7 mouse cellular contexts compared by ENCODE assay signal in genomic region chr13:23622861-23623450, GRCm38 (mm10). TPM values are rescaled to one million over a fixed set of nuclear protein-coding genes. Genes with fewer than 3 reads are reported as not detected.
DNase-seq lines count a peak whose midpoint lies in the region; ATAC-seq and TF ChIP-seq lines count a peak whose summit lies in the region.

No protein-coding gene starts in this region.

- no peaks in the 10 kb centered on the region for H3K9me3 ChIP-seq in E14TG2a.4 (ENCODE audit: low read length)
- H3K9me3 ChIP-seq in embryonic facial prominence, embryonic 13.5 days = no peaks in the 10 kb centered on the region
- no peaks in the 10 kb centered on the region for H3K9me3 ChIP-seq in hindbrain, embryonic 13.5 days
- H3K9me3 ChIP-seq in liver, embryonic 15.5 days (replicated peaks) = no peaks in the 10 kb centered on the region

- TF ChIP-seq CTCF in E14TG2a.4 (conservative IDR thresholded peaks at IDR 0.05; ENCODE audit: low read length) = no peak

- peak overlapping the region; percentile 91 for H3K4me2 ChIP-seq in embryonic facial prominence, embryonic 13.5 days
- H3K4me2 ChIP-seq in hindbrain, embryonic 13.5 days = peak overlapping the region; percentile 99
- peak overlapping the region; percentile 79 for H3K4me2 ChIP-seq in liver, embryonic 15.5 days

- H3K4me3 ChIP-seq in E14TG2a.4 (replicated peaks; ENCODE audit: low read length) = peak overlapping the region; percentile 82
- peak overlapping the region; percentile 70 for H3K4me3 ChIP-seq in embryonic facial prominence, embryonic 13.5 days
- H3K4me3 ChIP-seq in hindbrain, embryonic 13.5 days = peak overlapping the region; percentile 63
- H3K4me3 ChIP-seq in liver, embryonic 15.5 days (replicated peaks) = peak overlapping the region; percentile 64

- DNase-seq in 416B (ENCODE audit: low read depth) = peak; percentile 70
- peak; percentile 27 for DNase-seq in splenic B cell, adult 2 months (ENCODE audit: low read depth, low spot score)
- no peak for DNase-seq in ovary, postnatal 14 days (ENCODE audit: low spot score)

- H3K27me3 ChIP-seq in E14TG2a.4 (ENCODE audit: insufficient read depth, low read length) = peaks cover 35% of the 10 kb centered on the region
- no peaks in the 10 kb centered on the region for H3K27me3 ChIP-seq in embryonic facial prominence, embryonic 13.5 days
- no peaks in the 10 kb centered on the region for H3K27me3 ChIP-seq in hindbrain, embryonic 13.5 days
- peaks cover 19% of the 10 kb centered on the region for H3K27me3 ChIP-seq in liver, embryonic 15.5 days
- H3K27me3 ChIP-seq in splenic B cell, adult 2 months (ENCODE audit: control insufficient read depth, insufficient read depth, low read length, poor library complexity, severe bottlenecking) = no peaks in the 10 kb centered on the region

- peak overlapping the region; percentile 99 for H3K27ac ChIP-seq in embryonic facial prominence, embryonic 13.5 days
- peak overlapping the region; percentile 96 for H3K27ac ChIP-seq in hindbrain, embryonic 13.5 days
- H3K27ac ChIP-seq in liver, embryonic 15.5 days (replicated peaks) = peak overlapping the region; percentile 98

- H3K4me1 ChIP-seq in E14TG2a.4 (replicated peaks; ENCODE audit: low read depth, low read length) = peaks cover 28% of the 10 kb centered on the region
- peaks cover 9% of the 10 kb centered on the region for H3K4me1 ChIP-seq in embryonic facial prominence, embryonic 13.5 days
- peaks cover 15% of the 10 kb centered on the region for H3K4me1 ChIP-seq in hindbrain, embryonic 13.5 days (replicated peaks)
- H3K4me1 ChIP-seq in liver, embryonic 15.5 days (replicated peaks) = peaks cover 11% of the 10 kb centered on the region

- ATAC-seq in embryonic facial prominence, embryonic 13.5 days (ENCODE audit: insufficient number of reproducible peaks, insufficient read depth, low FRiP score, low TSS enrichment, low read depth) = no peak
- ATAC-seq in hindbrain, embryonic 13.5 days (ENCODE audit: low FRiP score) = no peak
- ATAC-seq in liver, embryonic 15.5 days (ENCODE audit: insufficient read depth) = no peak

- 25% methylated on average over 7 of the region's 7 CpGs for WGBS in embryonic facial prominence, embryonic 13.5 days
- 30% methylated on average over 7 of the region's 7 CpGs for WGBS in hindbrain, embryonic 13.5 days
- WGBS in liver, embryonic 15.5 days (ENCODE audit: insufficient replicate concordance) = 21% methylated on average over 7 of the region's 7 CpGs

- H3K9ac ChIP-seq in embryonic facial prominence, embryonic 13.5 days = peak overlapping the region; percentile 94
- peak overlapping the region; percentile 88 for H3K9ac ChIP-seq in hindbrain, embryonic 13.5 days
- H3K9ac ChIP-seq in liver, embryonic 15.5 days = peak overlapping the region; percentile 12; the same call in 1 of the 2 replicates

- H3K36me3 ChIP-seq in E14TG2a.4 (ENCODE audit: insufficient read depth, low read length) = no peaks in the 10 kb centered on the region
- H3K36me3 ChIP-seq in embryonic facial prominence, embryonic 13.5 days = no peaks in the 10 kb centered on the region
- H3K36me3 ChIP-seq in hindbrain, embryonic 13.5 days = no peaks in the 10 kb centered on the region
- no peaks in the 10 kb centered on the region for H3K36me3 ChIP-seq in liver, embryonic 15.5 days (replicated peaks)
- no peaks in the 10 kb centered on the region for H3K36me3 ChIP-seq in splenic B cell, adult 2 months (ENCODE audit: control insufficient read depth, insufficient read depth, low read length, poor library complexity, severe bottlenecking)

RNA-seq across cellular contexts. Expression of gene Hist1h1e, which starts 0.6 kb away (rescaled TPM):
- 24.8 and 26.3 TPM in 2 replicates for polyA plus RNA-seq in embryonic facial prominence, embryonic 13.5 days (2015; fragmentation: Nextera tagmentation; extraction: Ambion mirVana)
- 7.9 and 8.8 TPM in 2 replicates for polyA plus RNA-seq in hindbrain, embryonic 13.5 days (2015; fragmentation: Nextera tagmentation; extraction: Ambion mirVana)
- polyA plus RNA-seq in liver, embryonic 15.5 days (2015; fragmentation: Nextera tagmentation; extraction: Ambion mirVana) = 24.7 and 26.6 TPM in 2 replicates

RNA-seq across cellular contexts. Expression of gene Hist1h2be, which starts 2.0 kb away (rescaled TPM):
- 3.3 and 4.1 TPM in 2 replicates for polyA plus RNA-seq in embryonic facial prominence, embryonic 13.5 days (2015; fragmentation: Nextera tagmentation; extraction: Ambion mirVana)
- polyA plus RNA-seq in hindbrain, embryonic 13.5 days (2015; fragmentation: Nextera tagmentation; extraction: Ambion mirVana) = 1.2 and 1.6 TPM in 2 replicates
- 1.8 and 1.9 TPM in 2 replicates for polyA plus RNA-seq in liver, embryonic 15.5 days (2015; fragmentation: Nextera tagmentation; extraction: Ambion mirVana)

RNA-seq across cellular contexts. Expression of gene Hist1h4d, which starts 41.6 kb away (rescaled TPM):
- 141 and 160 TPM in 2 replicates for polyA plus RNA-seq in embryonic facial prominence, embryonic 13.5 days (2015; fragmentation: Nextera tagmentation; extraction: Ambion mirVana)
- polyA plus RNA-seq in hindbrain, embryonic 13.5 days (2015; fragmentation: Nextera tagmentation; extraction: Ambion mirVana) = 50.0 and 52.6 TPM in 2 replicates
- 125 and 146 TPM in 2 replicates for polyA plus RNA-seq in liver, embryonic 15.5 days (2015; fragmentation: Nextera tagmentation; extraction: Ambion mirVana)

RNA-seq across cellular contexts. Expression of gene Hist1h3d, which starts 47.4 kb away (rescaled TPM):
- 7.6 and 8.4 TPM in 2 replicates for polyA plus RNA-seq in embryonic facial prominence, embryonic 13.5 days (2015; fragmentation: Nextera tagmentation; extraction: Ambion mirVana)
- 1.6 and 2.7 TPM in 2 replicates for polyA plus RNA-seq in hindbrain, embryonic 13.5 days (2015; fragmentation: Nextera tagmentation; extraction: Ambion mirVana)
- 6.0 and 7.4 TPM in 2 replicates for polyA plus RNA-seq in liver, embryonic 15.5 days (2015; fragmentation: Nextera tagmentation; extraction: Ambion mirVana)

RNA-seq across cellular contexts. Expression of gene Hist1h2ad, which starts 48.8 kb away (rescaled TPM):
- 1.7 and 3.1 TPM in 2 replicates for polyA plus RNA-seq in embryonic facial prominence, embryonic 13.5 days (2015; fragmentation: Nextera tagmentation; extraction: Ambion mirVana)
- polyA plus RNA-seq in hindbrain, embryonic 13.5 days (2015; fragmentation: Nextera tagmentation; extraction: Ambion mirVana) = 0.61 and 2.7 TPM in 2 replicates
- 3.6 and 4.1 TPM in 2 replicates for polyA plus RNA-seq in liver, embryonic 15.5 days (2015; fragmentation: Nextera tagmentation; extraction: Ambion mirVana)

Comparison
In these comparisons a context has a peak if more than half of its experiments do, and no peak if none do; other contexts are left out.
1. H3K9ac ChIP-seq: peak in every context shown above with its lines; median percentile 94 in embryonic facial prominence, embryonic 13.5 days; 88 in hindbrain, embryonic 13.5 days; 12 in liver, embryonic 15.5 days.